Mouse (Mus musculus) cortical plate, adult 2 months (tissue): Measurements from ENCODE around the gene Fli1.

Experiments
- CTCF ChIP-seq: fragments of 200-500 bp; IDR thresholded peaks from 2 replicates; pipeline ENCODE4 v1.5.1; 2011; ENCODE audit warnings: mild to moderate bottlenecking, control low read depth, low read length; ENCODE audit not compliant: insufficient read depth; ENCODE audit errors: extremely low read depth
- POLR2A ChIP-seq: fragments of 200-500 bp; IDR thresholded peaks from 2 replicates; pipeline ENCODE4 v1.6.1; 2011; ENCODE audit warnings: mild to moderate bottlenecking, low read length, control low read depth; ENCODE audit not compliant: insufficient read depth; ENCODE audit errors: extremely low read depth

DNA sequence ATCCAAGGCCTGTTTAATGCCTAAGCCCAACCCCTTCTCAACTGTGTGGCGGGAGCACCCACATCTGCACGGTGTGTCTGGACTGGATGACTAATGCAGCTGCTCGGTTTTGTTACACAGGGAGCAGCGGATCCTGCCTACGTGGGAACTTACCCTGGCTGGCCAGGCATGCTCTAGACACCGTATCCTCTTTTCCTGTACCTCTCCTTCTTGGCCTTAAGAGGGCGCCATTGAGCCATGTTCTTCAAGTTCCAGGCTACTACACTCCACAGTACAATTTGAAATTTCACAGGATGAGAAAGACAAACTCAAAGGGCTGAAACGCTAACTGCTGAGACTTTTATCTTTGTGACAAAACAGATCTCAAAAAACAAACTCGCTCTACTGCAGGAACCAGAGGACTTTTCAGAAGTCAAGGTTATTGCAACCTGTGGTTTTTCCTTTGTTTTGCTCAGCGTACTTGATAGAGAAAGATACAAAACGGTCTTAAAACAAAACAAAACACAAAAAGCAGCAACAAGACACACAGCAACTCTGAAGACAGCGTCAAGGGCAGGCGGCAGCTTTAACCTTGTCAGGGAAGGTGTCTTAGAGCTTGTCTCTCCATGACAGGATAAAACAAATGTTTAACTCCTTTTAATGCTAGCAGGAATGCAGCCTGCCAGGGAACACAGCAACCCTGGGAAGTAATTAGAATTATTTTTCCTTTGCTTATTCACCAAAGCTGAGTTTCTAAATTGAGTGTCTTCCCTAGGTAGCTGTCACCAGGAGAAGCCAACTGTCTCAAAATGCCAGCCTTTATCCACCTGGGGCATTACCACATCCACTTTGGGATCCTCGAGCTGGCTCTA is 49.3 kb upstream of the Fli1 start:
- TF ChIP-seq CTCF (peak; percentile 96), POLR2A (no peak)
